Mouse (Mus musculus): ENCODE results near the gene Pih1d2.

DNA sequence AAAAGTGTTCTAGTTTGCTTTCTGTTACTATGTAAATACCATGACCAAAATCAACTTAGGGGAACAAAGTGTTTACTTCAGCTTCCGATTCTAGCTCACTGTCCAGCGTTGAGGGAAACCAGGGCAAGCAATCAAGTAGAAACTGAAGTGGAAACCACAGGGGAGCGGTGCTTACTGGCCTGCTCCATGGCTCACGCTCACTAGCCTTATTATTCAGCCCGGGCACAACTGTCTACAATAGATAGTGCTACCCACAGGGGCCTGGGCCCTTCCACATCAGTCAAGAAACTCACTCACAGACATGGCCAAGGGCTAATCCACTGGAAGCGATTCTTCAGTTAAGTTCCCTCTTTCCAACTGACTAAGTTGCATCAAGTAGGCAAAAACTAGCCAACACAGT is 15.6 kb upstream of the Pih1d2 start:
- TF ChIP-seq CTCF (IDR thresholded peaks at IDR 0.05; ENCODE audit: control insufficient read depth, insufficient read depth, low read length) (no peak), POLR2A (IDR thresholded peaks at IDR 0.05; ENCODE audit: borderline replicate concordance, control insufficient read depth, low read depth, low read length) (no peak)

Measured in bone marrow, adult 2 months (tissue).